Mouse (Mus musculus) stomach, adult 2 months (tissue): Measurements from ENCODE around the gene Tlr7. TPM values are rescaled to one million over a fixed set of nuclear protein-coding genes. Genes with fewer than 3 reads are reported as not detected.

Experiments
- polyA plus RNA-seq: library from polyadenylated mRNA; depleted of rRNA; stranded (reverse); fragments of >200 nt; gene quantifications from 2 replicates; pipeline ENCODE4 v1.2.3, GENCODE M21; 2012; rRNA removed

The Tlr7 gene
- not detected in 2 replicates for polyA plus RNA-seq

DNA sequence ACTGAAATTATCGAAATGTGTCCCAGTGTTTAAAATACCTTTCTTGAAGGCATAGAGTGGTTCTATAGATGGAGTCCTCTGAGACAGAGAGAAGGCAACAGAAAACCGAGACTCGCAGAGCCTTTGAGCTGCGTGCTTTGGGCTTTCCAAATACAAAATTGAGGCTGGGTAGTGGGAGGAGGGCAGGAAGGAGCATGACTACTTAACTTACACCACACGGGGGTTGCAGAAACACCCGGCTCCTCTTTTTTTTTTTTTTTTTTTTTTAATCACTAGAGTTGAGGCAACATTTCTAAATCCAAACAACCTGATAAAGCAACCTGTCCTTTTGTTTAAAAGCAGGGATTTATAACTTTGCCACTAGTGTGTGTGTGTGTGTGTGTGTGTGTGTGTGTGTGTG is at the start of gene Tlr7:
TSS of gene Tlr7 (minus strand) at position 160 of the 400 bp plus-strand sequence.

DNA sequence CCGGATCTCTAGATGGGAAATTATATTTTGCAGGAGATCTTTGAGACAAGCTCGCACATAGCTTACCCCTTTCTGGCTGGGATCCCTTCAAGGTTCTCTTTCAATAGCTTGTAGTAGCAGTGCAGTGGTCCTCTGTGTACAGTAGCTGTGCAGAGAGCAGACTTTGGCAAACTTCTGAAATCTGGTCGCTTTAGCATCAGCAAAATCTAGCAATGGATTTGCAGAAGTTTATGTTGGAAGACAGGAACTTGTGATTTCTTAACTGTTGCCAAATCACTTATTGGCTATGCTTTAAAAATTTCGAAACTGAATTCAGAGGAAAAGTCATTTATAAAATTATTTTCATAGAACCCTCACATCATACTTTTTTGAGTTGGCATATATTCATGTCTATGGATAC is 66.3 kb downstream of the Tlr7 start, which contains the start of gene Tlr8:
TSS of gene Tlr8 (minus strand) at position 244 of the 400 bp plus-strand sequence.

Other genes starting within 250 kb of the Tlr7 start
- 33.7 and 39.6 TPM in 2 replicates for gene Tmsb4x, start 121.2 kb downstream of the Tlr7 start, polyA plus RNA-seq
- 0.04 TPM in 1 of 2 replicates, not detected in the other for gene Tlr8, start 66.2 kb downstream of the Tlr7 start, polyA plus RNA-seq
- gene Prps2, start 52.2 kb upstream of the Tlr7 start, polyA plus RNA-seq = 8.9 and 11.0 TPM in 2 replicates